Mouse (Mus musculus) intestine, embryonic 16.5 days (tissue): ENCODE results near the gene Sh3bgrl3. TPM values are rescaled to one million over a fixed set of nuclear protein-coding genes. Genes with fewer than 3 reads are reported as not detected.

Experiments
- ATAC-seq: fragments of 200-750 bp; cut with Nextera tagmentation; 2 replicates; pipeline ENCODE4 v1.8.0; 2017; ENCODE audit warnings: moderate TSS enrichment, moderate library complexity
- H3K27ac ChIP-seq: fragments of 300-500 bp; sonication (generic); 2 replicates; pipeline ENCODE4 v1.5.1; 2014; ENCODE audit warnings: mild to moderate bottlenecking, low read length
- H3K27me3 ChIP-seq: fragments of 300-500 bp; sonication (generic); replicated peaks from 2 replicates; pipeline ENCODE4 v1.6.1; 2014; ENCODE audit warnings: low read length, control low read depth, mixed read lengths; ENCODE audit not compliant: control insufficient read depth, insufficient read depth
- H3K36me3 ChIP-seq: fragments of 300-500 bp; sonication (generic); 2 replicates; pipeline ENCODE4 v1.6.1; 2014; ENCODE audit warnings: low read length, control low read depth; ENCODE audit not compliant: control insufficient read depth, insufficient read depth
- H3K4me1 ChIP-seq: fragments of 300-500 bp; sonication (generic); 2 replicates; pipeline ENCODE4 v1.6.1; 2014; ENCODE audit warnings: low read length, control low read depth, mixed read lengths; ENCODE audit not compliant: control insufficient read depth, insufficient read depth
- H3K4me2 ChIP-seq: fragments of 300-500 bp; sonication (generic); 2 replicates; pipeline ENCODE4 v1.6.1; 2014; ENCODE audit warnings: low read depth, low read length, control low read depth
- H3K4me3 ChIP-seq: fragments of 300-500 bp; sonication (generic); 2 replicates; pipeline ENCODE4 v1.5.1; 2014; ENCODE audit warnings: mild to moderate bottlenecking, low read length
- H3K9ac ChIP-seq: fragments of 300-500 bp; sonication (generic); 2 replicates; pipeline ENCODE4 v1.6.1; 2014; ENCODE audit warnings: low read depth, low read length
- H3K9me3 ChIP-seq: fragments of 300-500 bp; sonication (generic); 2 replicates; pipeline ENCODE4 v1.6.1; 2016; ENCODE audit warnings: low read length, control low read depth; ENCODE audit not compliant: control insufficient read depth
- WGBS: fragments of 180-500 bp; shearing (Covaris S2); extraction: QIAGEN DNeasy Blood & Tissue Kit; methylation state at CpG from one replicate; pipeline ENCODE4 v1.1.7; 2014; 5-methylcytosine and 5-hydroxymethylcytosine counted together
- polyA plus RNA-seq: library from polyadenylated mRNA; unstranded; fragments of >200 nt; fragmentation: Nextera tagmentation; extraction: Ambion mirVana; gene quantifications from 2 replicates; pipeline ENCODE4 v1.2.1, GENCODE M21; 2015

The Sh3bgrl3 gene
- polyA plus RNA-seq, 1 experiment from 2014 or later: 428 TPM

DNA sequence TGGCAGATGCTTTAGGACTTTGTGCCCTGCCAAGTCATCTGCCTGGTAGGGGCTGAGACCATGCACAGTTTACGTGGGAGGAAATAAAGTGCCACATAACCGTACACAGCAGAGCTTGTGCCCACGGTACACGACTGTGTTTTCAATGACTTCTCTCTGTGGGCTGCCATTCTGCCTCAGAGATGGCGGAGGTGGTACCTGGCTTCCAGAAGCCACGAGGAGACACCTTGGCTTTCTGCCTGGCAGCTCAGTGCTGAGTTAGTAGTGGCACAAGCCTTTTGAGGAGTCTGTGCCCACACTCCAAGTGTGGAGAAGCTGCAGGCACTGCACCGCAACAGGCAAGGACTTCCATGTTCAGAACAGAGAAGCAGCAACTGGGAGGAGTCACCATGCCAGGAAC is 20.9 kb downstream of the Sh3bgrl3 start:
- no peak for ATAC-seq
- Histone ChIP-seq H3K4me2 (no peak overlapping the region), H3K4me1 (peaks cover 8% of the 10 kb centered on the region; the same call in 1 of the 2 replicates), H3K27me3 (no peaks in the 10 kb centered on the region), H3K9ac (no peak overlapping the region), H3K4me3 (no peak overlapping the region), H3K36me3 (no peaks in the 10 kb centered on the region), H3K9me3 (no peaks in the 10 kb centered on the region), H3K27ac (no peak overlapping the region)
- WGBS: 85% methylated on average over 7 of the region's 7 CpGs

GRCm38 (mm10) chr4:134106105-134106504 is 22.5 kb downstream of the Sh3bgrl3 start:
- no peaks in the 10 kb centered on the region for H3K36me3 ChIP-seq
- 72% methylated on average over 7 of the region's 7 CpGs for WGBS
- no peaks in the 10 kb centered on the region for H3K9me3 ChIP-seq
- 0 out of 2 replicates have a peak, but pooled peaks cover 2% of the 10 kb centered on the region for H3K4me1 ChIP-seq
- no peak for ATAC-seq
- H3K9ac ChIP-seq: no peak overlapping the region
- no peaks in the 10 kb centered on the region for H3K27me3 ChIP-seq
- H3K27ac ChIP-seq: no peak overlapping the region
- H3K4me2 ChIP-seq: no peak overlapping the region
- no peak overlapping the region for H3K4me3 ChIP-seq

- H3K4me1 ChIP-seq: no peaks in the 10 kb centered on the region
- H3K9ac ChIP-seq: peak overlapping the region; percentile 75
- ATAC-seq: peak; percentile 73
- no peaks in the 10 kb centered on the region for H3K27me3 ChIP-seq
- no peak overlapping the region for H3K27ac ChIP-seq
- WGBS: 4% methylated on average over 21 of the region's 21 CpGs
- peak overlapping the region; percentile 65 for H3K4me2 ChIP-seq
- no peaks in the 10 kb centered on the region for H3K9me3 ChIP-seq
- peak overlapping the region; percentile 80 for H3K4me3 ChIP-seq
- no peaks in the 10 kb centered on the region for H3K36me3 ChIP-seq
These were observed 25.9 kb downstream of the Sh3bgrl3 start for GRCm38 (mm10) chr4:134102742-134103119.

- Histone ChIP-seq H3K27me3 (no peaks in the 10 kb centered on the region), H3K4me3 (peak within 1 kb of the TSS; percentile 80), H3K27ac (no peak within 1 kb of the TSS), H3K9me3 (no peaks in the 10 kb centered on the region), H3K9ac (peak within 1 kb of the TSS; percentile 75), H3K4me2 (peak within 1 kb of the TSS; percentile 65), H3K36me3 (no peaks in the 10 kb centered on the region), H3K4me1 (no peaks in the 10 kb centered on the region)
- ATAC-seq: peak; percentile 98
- 18% methylated on average over 34 of the region's 34 CpGs for WGBS
These were observed 26.4 kb downstream of the Sh3bgrl3 start, which contains the start of gene Ubxn11 for GRCm38 (mm10) chr4:134101979-134102741. Gene Ubxn11 (plus strand): TSS chr4:134102570.

- H3K4me2 ChIP-seq: no peak overlapping the region
- no peaks in the 10 kb centered on the region for H3K9me3 ChIP-seq
- no peaks in the 10 kb centered on the region for H3K27me3 ChIP-seq
- H3K9ac ChIP-seq: no peak overlapping the region
- no peak overlapping the region for H3K4me3 ChIP-seq
- H3K36me3 ChIP-seq: no peaks in the 10 kb centered on the region
- no peak overlapping the region for H3K27ac ChIP-seq
- ATAC-seq: no peak
- WGBS: 80% methylated on average over 4 of the region's 4 CpGs
- no peaks in the 10 kb centered on the region for H3K4me1 ChIP-seq
These were observed 28.3 kb downstream of the Sh3bgrl3 start for GRCm38 (mm10) chr4:134100245-134100644.

- Histone ChIP-seq H3K4me1 (no peaks in the 10 kb centered on the region), H3K4me2 (no peak overlapping the region), H3K9ac (no peak overlapping the region), H3K4me3 (no peak overlapping the region), H3K27ac (no peak overlapping the region), H3K27me3 (no peaks in the 10 kb centered on the region), H3K36me3 (no peaks in the 10 kb centered on the region), H3K9me3 (no peaks in the 10 kb centered on the region)
- WGBS: 45% methylated on average over 8 of the region's 8 CpGs
- ATAC-seq: no peak
These were observed 30.0 kb downstream of the Sh3bgrl3 start for GRCm38 (mm10) chr4:134098628-134099027.

- Histone ChIP-seq H3K36me3 (no peaks in the 10 kb centered on the region), H3K4me2 (no peak overlapping the region), H3K4me1 (no peaks in the 10 kb centered on the region), H3K4me3 (no peak overlapping the region), H3K27ac (0 out of 2 replicates have a peak overlapping the region, but pooled peaks have one; percentile 5), H3K9me3 (no peaks in the 10 kb centered on the region), H3K27me3 (no peaks in the 10 kb centered on the region), H3K9ac (no peak overlapping the region)
- no peak for ATAC-seq
- WGBS: 78% methylated on average over 5 of the region's 5 CpGs
These were observed 31.5 kb downstream of the Sh3bgrl3 start for GRCm38 (mm10) chr4:134097015-134097608.

GRCm38 (mm10) chr4:134096120-134096519 is 32.5 kb downstream of the Sh3bgrl3 start:
- H3K4me3 ChIP-seq: no peak overlapping the region
- no peak overlapping the region for H3K9ac ChIP-seq
- no peaks in the 10 kb centered on the region for H3K27me3 ChIP-seq
- WGBS: 84% methylated on average over 3 of the region's 3 CpGs
- no peak overlapping the region for H3K4me2 ChIP-seq
- H3K36me3 ChIP-seq: no peaks in the 10 kb centered on the region
- no peak for ATAC-seq
- no peak overlapping the region for H3K27ac ChIP-seq
- H3K9me3 ChIP-seq: no peaks in the 10 kb centered on the region
- H3K4me1 ChIP-seq: no peaks in the 10 kb centered on the region

GRCm38 (mm10) chr4:134094923-134095547 is 33.6 kb downstream of the Sh3bgrl3 start, which contains the start of gene Cd52:
Gene Cd52 (minus strand): TSS chr4:134095082.
- no peaks in the 10 kb centered on the region for H3K9me3 ChIP-seq
- no peak within 1 kb of the TSS for H3K4me3 ChIP-seq
- no peaks in the 10 kb centered on the region for H3K4me1 ChIP-seq
- no peak within 1 kb of the TSS for H3K4me2 ChIP-seq
- H3K27me3 ChIP-seq: no peaks in the 10 kb centered on the region
- no peak for ATAC-seq
- WGBS: 68% methylated on average over 3 of the region's 3 CpGs
- no peak within 1 kb of the TSS for H3K27ac ChIP-seq
- no peaks in the 10 kb centered on the region for H3K36me3 ChIP-seq
- H3K9ac ChIP-seq: no peak within 1 kb of the TSS
